Mouse (Mus musculus) gastrocnemius, postnatal 14 days (tissue): Measurements from ENCODE around the gene Hist1h1d. TPM values are rescaled to one million over a fixed set of nuclear protein-coding genes. Genes with fewer than 3 reads are reported as not detected.

ENCODE experiments used
- DNase-seq: peaks from one replicate; pipeline ENCODE4 v3.0.0; 2021; ENCODE audit warnings: mixed read lengths
- intact Hi-C: fragments of 180-260 bp; cut with DNase I; formaldehyde crosslinking; loops from one replicate; pipeline ENCODE4 v1.15.1; 2025; ENCODE audit warnings: low total_unique reads
- microRNA-seq, 2 experiments: library from miRNA; unstranded; fragments of <30 nt; microRNA quantifications; one replicate each; pipeline ENCODE4 v1.2.0; 2021
- total RNA-seq, 2 experiments: library from RNA; stranded (reverse); gene quantifications; 2 replicates each; pipeline ENCODE4 v1.2.3; 2021

Gene Hist1h1d
- total RNA-seq, 2 experiments from 2014 or later, result 8.2 to 9.3 TPM

DNA sequence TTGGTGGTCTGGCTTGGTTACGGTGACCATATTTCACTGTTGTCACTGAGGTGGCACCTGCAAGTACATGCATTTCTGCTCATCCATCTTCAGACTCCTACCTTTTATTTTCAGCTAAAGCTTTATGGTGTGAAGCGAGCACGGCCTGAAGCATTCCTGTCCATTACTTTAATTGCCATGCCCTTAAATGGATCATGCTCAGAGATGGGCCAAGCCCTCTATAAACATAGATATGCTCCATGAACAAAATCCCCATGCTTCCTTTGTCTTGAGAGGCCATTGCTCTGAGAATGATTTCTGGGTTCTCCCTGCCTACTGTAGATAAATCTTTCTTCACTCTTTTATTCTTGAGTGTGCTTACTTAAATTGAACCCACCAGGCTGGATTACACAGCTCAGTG is 51.4 kb downstream of the Hist1h1d start:
- DNase-seq, result no peak
- intact Hi-C loops, result no loop called here

DNA sequence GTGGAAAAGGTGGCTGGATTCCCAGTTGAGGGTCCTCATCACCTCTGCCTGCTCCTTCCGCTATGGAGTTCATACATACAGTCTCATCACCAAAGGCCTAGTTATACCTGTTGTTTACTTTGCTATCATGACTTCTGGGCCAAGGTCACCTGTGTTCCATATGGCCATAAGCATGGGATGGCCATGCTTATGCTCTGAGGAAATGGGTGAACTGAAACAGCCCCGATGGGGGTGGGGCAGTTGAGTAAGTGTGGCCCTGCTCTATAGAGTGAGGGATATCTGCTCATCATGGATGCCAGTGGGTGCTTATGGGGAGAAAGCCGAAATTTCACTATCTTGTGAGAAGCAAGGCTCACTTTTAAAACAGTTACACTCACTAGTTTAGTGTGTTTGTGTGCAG is 52.0 kb downstream of the Hist1h1d start:
- intact Hi-C loops, result no loop called here
- DNase-seq, result no peak

DNA sequence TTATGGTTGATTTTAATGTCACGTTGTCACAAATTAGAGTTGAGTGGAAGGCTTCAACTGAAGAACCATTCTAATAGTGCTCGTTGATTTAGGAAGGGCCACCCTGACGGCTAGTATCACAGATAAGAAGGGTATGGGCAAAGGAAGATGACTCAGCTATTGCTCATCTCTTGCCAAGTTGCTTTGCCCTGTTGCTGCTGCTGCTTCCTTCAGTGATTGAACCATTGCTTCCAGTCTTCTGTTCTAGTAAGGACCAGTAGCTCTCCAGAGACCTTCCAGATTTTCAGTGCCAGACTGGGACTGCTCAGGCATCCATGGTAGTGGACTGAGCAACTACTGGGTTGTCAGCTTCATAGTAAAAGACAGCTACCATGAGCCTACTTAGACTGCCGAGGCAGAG is 56.1 kb downstream of the Hist1h1d start:
- intact Hi-C loops, result no loop called here
- no peak for DNase-seq

DNA sequence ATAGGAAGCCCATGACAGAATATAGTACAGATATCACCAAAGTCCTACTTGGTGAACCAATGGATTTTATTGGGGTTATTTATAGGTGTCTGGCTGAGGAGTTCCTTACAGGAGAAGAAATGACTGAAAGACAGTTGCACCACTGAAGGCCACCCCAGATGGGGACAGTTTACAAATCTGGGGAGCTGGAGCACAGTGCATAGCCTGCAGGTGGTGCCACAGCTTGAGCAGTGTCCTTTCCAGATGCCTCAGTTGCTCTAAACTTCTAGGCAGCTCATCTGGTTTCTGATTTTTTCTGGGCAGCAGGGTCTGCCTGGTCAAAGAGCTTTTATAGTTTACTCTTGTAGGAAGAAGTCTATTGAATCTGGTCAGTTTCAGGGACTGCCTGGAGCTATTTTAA is 56.8 kb downstream of the Hist1h1d start:
- intact Hi-C loops, result no loop called here
- DNase-seq, result no peak

Small RNAs within 50 kb of the gene (microRNA-seq; reads per million reads assigned to microRNA genes)
- gene Gm44297, result 0 reads per million in 2 experiments
- 0 reads per million in 2 experiments for gene Gm44359
- gene Gm44394, result 0 reads per million in 2 experiments
- 0 reads per million in 2 experiments for gene n-TStga1

Other genes starting within 250 kb of the Hist1h1d start
- gene Zfp322a, start 184.1 kb upstream of the Hist1h1d start, total RNA-seq, result 10 to 100 TPM; 11.5 TPM
- 1 to 10 TPM; 4.5 to 4.7 TPM for gene Abt1, start 129.4 kb upstream of the Hist1h1d start, total RNA-seq
- not detected for gene Btn1a1, start 87.4 kb upstream of the Hist1h1d start, total RNA-seq
- gene Btn2a2, start 64.4 kb upstream of the Hist1h1d start, total RNA-seq, result not detected
- gene Hist1h4h, start 22.2 kb upstream of the Hist1h1d start, total RNA-seq, result 100 to 1,000 TPM; 281 to 294 TPM
- gene Hist1h2af, start 19.4 kb upstream of the Hist1h1d start, total RNA-seq, result 10 to 100 TPM; 61.2 to 77.1 TPM
- gene Hist1h3g, start 17.8 kb upstream of the Hist1h1d start, total RNA-seq, result 10 to 100 TPM; 19.9 to 21.2 TPM
- 1 to 10 TPM; 5.5 to 5.7 TPM for gene Hist1h2bh, start 9.9 kb upstream of the Hist1h1d start, total RNA-seq
- gene Hist1h3f, start 9.2 kb upstream of the Hist1h1d start, total RNA-seq, result 10 to 100 TPM; 24.2 to 25.2 TPM
- 100 to 1,000 TPM; 118 to 120 TPM for gene Hist1h4f, start 1.6 kb upstream of the Hist1h1d start, total RNA-seq
- 10 to 100 TPM; 54.8 to 55.8 TPM for gene Hist1h3e, start 9.1 kb downstream of the Hist1h1d start, total RNA-seq
- 10 to 100 TPM; 15.2 to 16.6 TPM for gene Hist1h2ae, start 18.0 kb downstream of the Hist1h1d start, total RNA-seq
- gene Hist1h2bg, start 18.1 kb downstream of the Hist1h1d start, total RNA-seq, result 100 to 1,000 TPM; 102 to 113 TPM
- gene Hist1h2bf, start 20.9 kb downstream of the Hist1h1d start, total RNA-seq, result 10 to 100 TPM; 47.0 to 49.6 TPM
- gene Hist1h2ad, start 21.1 kb downstream of the Hist1h1d start, total RNA-seq, result 10 to 100 TPM; 13.9 to 14.8 TPM
- 10 to 100 TPM; 13.5 to 15.2 TPM for gene Hist1h3d, start 22.5 kb downstream of the Hist1h1d start, total RNA-seq
- gene Hist1h4d, start 28.3 kb downstream of the Hist1h1d start, total RNA-seq, result 10 to 100 TPM; 88.4 to 95.8 TPM
- 10 to 100 TPM; 25.3 to 25.8 TPM for gene Hist1h2be, start 67.9 kb downstream of the Hist1h1d start, total RNA-seq
- 100 to 1,000 TPM in 1 of 2 experiments, 10 to 100 TPM in 1; 91.2 to 121 TPM for gene Hist1h1e, start 69.3 kb downstream of the Hist1h1d start, total RNA-seq
- 1 to 10 TPM; 3.1 to 3.7 TPM for gene Hist1h2ac, start 130.7 kb downstream of the Hist1h1d start, total RNA-seq
- 10 to 100 TPM; 75.5 to 80.0 TPM for gene Hist1h2bc, start 130.9 kb downstream of the Hist1h1d start, total RNA-seq
- gene Hist1h1t, start 142.6 kb downstream of the Hist1h1d start, total RNA-seq, result not detected
- gene Hist1h4c, start 145.2 kb downstream of the Hist1h1d start, total RNA-seq, result 10 to 100 TPM; 94.2 to 99.8 TPM
- 10 to 100 TPM; 15.3 to 17.6 TPM for gene Hfe, start 157.6 kb downstream of the Hist1h1d start, total RNA-seq
- gene Hist1h1c, start 185.5 kb downstream of the Hist1h1d start, total RNA-seq, result 100 to 1,000 TPM; 258 to 269 TPM
- 10 to 100 TPM; 31.6 to 33.2 TPM for gene Hist1h3c, start 192.3 kb downstream of the Hist1h1d start, total RNA-seq
- 10 to 100 TPM; 42.8 to 44.6 TPM for gene Hist1h2bb, start 193.5 kb downstream of the Hist1h1d start, total RNA-seq
- 10 to 100 TPM; 67.6 to 81.2 TPM for gene Hist1h2ab, start 197.9 kb downstream of the Hist1h1d start, total RNA-seq
- gene Hist1h3b, start 199.0 kb downstream of the Hist1h1d start, total RNA-seq, result 10 to 100 TPM; 86.8 to 91.4 TPM
- 10 to 100 TPM; 56.8 to 62.2 TPM for gene Hist1h4b, start 203.8 kb downstream of the Hist1h1d start, total RNA-seq
- gene Hist1h4a, start 208.0 kb downstream of the Hist1h1d start, total RNA-seq, result 10 to 100 TPM; 55.4 to 68.5 TPM
- gene Hist1h3a, start 209.1 kb downstream of the Hist1h1d start, total RNA-seq, result 10 to 100 TPM; 70.9 to 73.7 TPM
- 10 to 100 TPM; 45.7 to 47.5 TPM for gene Hist1h1a, start 210.4 kb downstream of the Hist1h1d start, total RNA-seq
- gene Trim38, start 216.7 kb downstream of the Hist1h1d start, total RNA-seq, result not detected